In the genomic region with DNA sequence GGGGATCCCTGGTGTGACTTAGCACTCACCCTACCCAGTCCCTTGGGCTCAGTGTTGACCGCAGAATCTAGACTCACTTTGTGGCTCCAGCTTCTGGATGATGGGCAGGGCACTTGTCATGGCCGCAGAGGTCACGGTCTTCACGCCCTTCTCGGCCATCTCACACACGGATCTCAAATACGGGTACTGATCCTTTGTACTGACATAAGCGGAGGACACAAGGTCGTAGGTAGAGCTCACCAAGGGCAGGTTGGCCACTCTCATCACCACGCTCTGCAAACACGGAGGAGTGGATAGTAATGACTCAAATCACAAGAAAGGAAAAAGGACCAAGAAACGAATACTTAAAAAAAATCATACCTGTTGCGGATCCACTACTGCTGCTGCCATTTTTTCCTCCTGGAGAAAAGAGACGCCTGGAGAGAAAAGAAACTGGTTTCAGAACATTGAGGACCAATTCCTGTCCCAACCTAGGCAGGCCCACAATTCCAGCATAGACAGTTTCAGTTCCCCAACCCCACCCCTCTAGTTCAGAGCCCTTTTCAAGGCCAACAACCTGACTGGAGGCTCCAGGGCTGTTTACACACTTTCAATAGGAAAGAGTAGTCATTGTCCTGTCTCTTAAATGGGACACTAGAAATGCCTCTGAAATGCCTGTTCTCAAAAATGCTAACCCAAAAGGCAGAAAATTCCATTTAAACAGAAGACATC, we compare ENCODE assay signal across 8 mouse cellular contexts. TPM values are rescaled to one million over a fixed set of nuclear protein-coding genes. Genes with fewer than 3 reads are reported as not detected.
DNase-seq lines count a peak whose midpoint lies in the region; ATAC-seq and TF ChIP-seq lines count a peak whose summit lies in the region.

No protein-coding gene starts in this region.

- no peak overlapping the region for H3K9ac ChIP-seq in lung, embryonic 15.5 days
- H3K9ac ChIP-seq in forebrain, postnatal 0 days, result 0 out of 2 replicates have a peak overlapping the region, but pooled peaks have one; percentile 64
- H3K9ac ChIP-seq in liver, embryonic 13.5 days, result peak overlapping the region; percentile 96
- H3K9ac ChIP-seq in stomach, embryonic 16.5 days (ENCODE audit: low read length), result 0 out of 2 replicates have a peak overlapping the region, but pooled peaks have one; percentile 77

- H3K4me1 ChIP-seq in lung, embryonic 15.5 days, result peaks cover 35% of the 10 kb centered on the region
- 0 out of 2 replicates have a peak, but pooled peaks cover 3% of the 10 kb centered on the region for H3K4me1 ChIP-seq in forebrain, postnatal 0 days (ENCODE audit: insufficient read depth)
- H3K4me1 ChIP-seq in liver, embryonic 13.5 days (replicated peaks), result peaks cover 92% of the 10 kb centered on the region
- H3K4me1 ChIP-seq in stomach, embryonic 16.5 days (ENCODE audit: control insufficient read depth, insufficient read depth, low read length), result peaks cover 26% of the 10 kb centered on the region

- peaks cover 8% of the 10 kb centered on the region for H3K36me3 ChIP-seq in lung, embryonic 15.5 days
- no peaks in the 10 kb centered on the region for H3K36me3 ChIP-seq in forebrain, postnatal 0 days (ENCODE audit: insufficient read depth)
- H3K36me3 ChIP-seq in liver, embryonic 13.5 days, result peaks cover 48% of the 10 kb centered on the region
- H3K36me3 ChIP-seq in stomach, embryonic 16.5 days (ENCODE audit: control insufficient read depth, insufficient read depth, low read length), result peaks cover 10% of the 10 kb centered on the region; the same call in 1 of the 2 replicates

- no peak overlapping the region for H3K27ac ChIP-seq in lung, embryonic 15.5 days
- H3K27ac ChIP-seq in forebrain, postnatal 0 days (ENCODE audit: low read depth, low read length), result no peak overlapping the region
- H3K27ac ChIP-seq in liver, embryonic 13.5 days, result peak overlapping the region; percentile 95
- no peak overlapping the region for H3K27ac ChIP-seq in stomach, embryonic 16.5 days (ENCODE audit: low read length)

- no peaks in the 10 kb centered on the region for H3K9me3 ChIP-seq in lung, embryonic 15.5 days
- no peaks in the 10 kb centered on the region for H3K9me3 ChIP-seq in forebrain, postnatal 0 days (ENCODE audit: low read length)
- H3K9me3 ChIP-seq in liver, embryonic 13.5 days (replicated peaks), result no peaks in the 10 kb centered on the region
- no peaks in the 10 kb centered on the region for H3K9me3 ChIP-seq in stomach, embryonic 16.5 days (replicated peaks; ENCODE audit: control insufficient read depth, low read length)

- DNase-seq in lung, postnatal 25 days (ENCODE audit: low spot score), result no peak
- DNase-seq in forebrain, postnatal 0 days, result no peak
- no peak for DNase-seq in liver, embryonic 13.5 days
- no peak for DNase-seq in thymus, postnatal 4 days
- DNase-seq in thymus, postnatal 0 days (ENCODE audit: low spot score), result no peak
- no peak for DNase-seq in thymus, postnatal 25 days

- no peak for TF ChIP-seq CTCF in forebrain, postnatal 0 days (IDR thresholded peaks at IDR 0.05; ENCODE audit: low read depth)

- H3K27me3 ChIP-seq in lung, embryonic 15.5 days, result no peaks in the 10 kb centered on the region
- H3K27me3 ChIP-seq in forebrain, postnatal 0 days (ENCODE audit: insufficient read depth, low read length), result no peaks in the 10 kb centered on the region
- no peaks in the 10 kb centered on the region for H3K27me3 ChIP-seq in liver, embryonic 13.5 days
- H3K27me3 ChIP-seq in stomach, embryonic 16.5 days (ENCODE audit: control insufficient read depth, insufficient read depth, low read length), result no peaks in the 10 kb centered on the region

- 89% methylated on average over 14 of the region's 14 CpGs for WGBS in lung, embryonic 15.5 days
- WGBS in forebrain, postnatal 0 days, result 95% methylated on average over 14 of the region's 14 CpGs
- WGBS in liver, embryonic 13.5 days (ENCODE audit: insufficient replicate concordance), result 86% methylated on average over 14 of the region's 14 CpGs
- 92% methylated on average over 14 of the region's 14 CpGs for WGBS in stomach, embryonic 16.5 days

- ATAC-seq in lung, embryonic 15.5 days (ENCODE audit: borderline replicate concordance, extremely low read depth, low FRiP score, low TSS enrichment), result no peak
- ATAC-seq in forebrain, postnatal 0 days, result no peak
- ATAC-seq in liver, embryonic 13.5 days (ENCODE audit: low read depth), result no peak
- no peak for ATAC-seq in stomach, embryonic 16.5 days (ENCODE audit: insufficient read depth, low FRiP score)

- peak overlapping the region; percentile 78 for H3K4me3 ChIP-seq in lung, embryonic 15.5 days
- H3K4me3 ChIP-seq in forebrain, postnatal 0 days (ENCODE audit: low read depth, low read length), result no peak overlapping the region
- peak overlapping the region; percentile 88 for H3K4me3 ChIP-seq in liver, embryonic 13.5 days (replicated peaks)
- H3K4me3 ChIP-seq in stomach, embryonic 16.5 days (replicated peaks; ENCODE audit: low read length), result peak overlapping the region; percentile 59; the same call in 1 of the 2 replicates

- H3K4me2 ChIP-seq in lung, embryonic 15.5 days, result peak overlapping the region; percentile 66
- H3K4me2 ChIP-seq in forebrain, postnatal 0 days (ENCODE audit: low read depth), result peak overlapping the region; percentile 64; the same call in 1 of the 2 replicates
- peak overlapping the region; percentile 81 for H3K4me2 ChIP-seq in liver, embryonic 13.5 days
- peak overlapping the region; percentile 66 for H3K4me2 ChIP-seq in stomach, embryonic 16.5 days (ENCODE audit: low read depth, low read length)

RNA-seq across cellular contexts. Expression of a gene that starts 1.4 kb away (rescaled TPM):
- polyA plus RNA-seq in lung, embryonic 15.5 days (2015; fragmentation: Nextera tagmentation; extraction: Ambion mirVana), result 124 and 134 TPM in 2 replicates
- 32.7 and 35.5 TPM in 2 replicates for total RNA-seq in forebrain, postnatal 0 days (2014; rRNA removed)
- 35.5 and 36.2 TPM in 2 replicates for polyA plus RNA-seq in forebrain, postnatal 0 days (2015; fragmentation: Nextera tagmentation; extraction: Ambion mirVana)
- 144 and 148 TPM in 2 replicates for polyA plus RNA-seq in liver, embryonic 13.5 days (2015; fragmentation: Nextera tagmentation; extraction: Ambion mirVana)
- 82.0 and 83.5 TPM in 2 replicates for polyA plus RNA-seq in stomach, embryonic 16.5 days (2015; fragmentation: Nextera tagmentation; extraction: Ambion mirVana)
- polyA plus RNA-seq in thymus, postnatal 0 days (2015; fragmentation: Nextera tagmentation; extraction: Ambion mirVana), result 63.0 and 71.7 TPM in 2 replicates

RNA-seq across cellular contexts. Expression of a gene that starts 56.6 kb away (rescaled TPM):
- polyA plus RNA-seq in lung, embryonic 15.5 days (2015; fragmentation: Nextera tagmentation; extraction: Ambion mirVana), result 21.4 and 21.5 TPM in 2 replicates
- 5.5 and 11.4 TPM in 2 replicates for total RNA-seq in forebrain, postnatal 0 days (2014; rRNA removed)
- 3.7 and 4.3 TPM in 2 replicates for polyA plus RNA-seq in forebrain, postnatal 0 days (2015; fragmentation: Nextera tagmentation; extraction: Ambion mirVana)
- polyA plus RNA-seq in liver, embryonic 13.5 days (2015; fragmentation: Nextera tagmentation; extraction: Ambion mirVana), result 14.3 and 18.6 TPM in 2 replicates
- polyA plus RNA-seq in stomach, embryonic 16.5 days (2015; fragmentation: Nextera tagmentation; extraction: Ambion mirVana), result 12.5 and 14.3 TPM in 2 replicates
- polyA plus RNA-seq in thymus, postnatal 0 days (2015; fragmentation: Nextera tagmentation; extraction: Ambion mirVana), result 16.7 and 17.2 TPM in 2 replicates
